Mouse (Mus musculus): ENCODE results near the gene Copz1. TPM values are rescaled to one million over a fixed set of nuclear protein-coding genes. Genes with fewer than 3 reads are reported as not detected.

Copz1 gene
- polyA plus RNA-seq (2012): 8.2 and 9.1 TPM in 2 replicates

DNA sequence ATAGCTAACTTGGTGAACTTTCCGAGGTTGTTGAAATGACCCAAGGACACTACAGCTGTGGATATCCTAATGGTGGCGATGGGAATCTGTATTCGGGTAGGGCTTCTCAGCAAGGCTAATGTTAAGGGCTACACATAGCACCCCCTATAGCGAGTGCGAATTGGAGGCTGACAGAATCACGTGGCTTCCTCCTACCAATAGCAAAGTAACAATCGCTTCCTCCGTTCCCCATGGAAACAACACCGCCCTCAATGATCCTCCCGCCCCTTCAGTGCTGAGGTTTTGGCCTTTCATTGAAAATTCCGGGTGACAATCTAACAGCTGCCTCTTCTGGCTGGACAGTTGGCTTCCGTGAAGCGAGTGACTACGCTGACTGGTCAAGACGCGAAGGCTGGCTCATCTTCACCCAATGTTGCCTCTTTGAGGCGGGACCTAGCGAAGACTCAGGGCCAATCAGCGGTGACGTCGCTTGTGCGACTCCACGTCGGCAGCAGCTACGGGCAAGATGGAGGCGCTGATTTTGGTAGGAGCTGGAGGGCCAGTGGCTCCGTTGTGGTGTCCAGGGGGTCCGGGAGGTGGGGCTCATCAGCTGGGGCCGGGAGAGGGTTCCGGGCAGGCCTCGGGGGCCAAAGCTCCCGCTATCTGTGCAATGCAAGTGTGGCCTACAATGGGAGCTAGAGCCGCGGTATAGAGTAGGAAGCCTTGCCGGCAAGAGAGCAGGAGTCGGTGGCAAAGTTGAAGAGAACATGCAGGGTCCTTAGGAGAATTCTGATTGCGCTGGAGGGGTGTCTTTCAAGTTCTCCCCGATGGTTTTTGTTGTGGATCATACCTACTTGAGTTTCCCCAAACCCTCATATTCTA, at the start of gene Copz1:
Gene Copz1, plus strand, starts transcription at position 296 of the 861 bp plus-strand sequence.
- TF ChIP-seq TAL1 (IDR thresholded peaks at IDR 0.05; ENCODE audit: low read length) (no peak), GATA1 (IDR thresholded peaks at IDR 0.05; ENCODE audit: low read length) (no peak)
- H3K4me1 ChIP-seq (ENCODE audit: control insufficient read depth): peaks cover 65% of the 10 kb centered on the region

DNA sequence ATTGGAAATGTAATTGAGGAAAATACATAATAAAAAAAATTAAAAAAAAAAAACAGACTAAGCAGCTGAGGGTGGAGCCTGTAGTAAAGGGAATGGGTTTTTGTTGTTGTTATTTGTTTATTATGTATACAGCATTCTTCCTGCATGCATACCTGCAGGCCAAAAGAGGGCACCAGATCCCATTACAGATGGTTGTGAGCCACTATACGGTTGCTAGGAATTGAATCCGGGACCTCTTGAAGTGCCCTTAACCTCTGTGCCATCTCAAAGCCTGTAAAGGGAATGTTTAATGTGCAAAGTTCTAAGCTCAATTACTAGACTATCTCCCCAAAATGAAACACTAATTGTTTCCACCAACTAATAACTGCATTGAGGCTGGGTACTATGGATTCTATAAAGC, 48.4 kb upstream of the Copz1 start:
- Histone ChIP-seq H3K4me3 (replicated peaks) (no peak overlapping the region), H3K4me1 (ENCODE audit: control insufficient read depth) (peaks cover 28% of the 10 kb centered on the region), H3K9me3 (ENCODE audit: control insufficient read depth, low read length) (no peaks in the 10 kb centered on the region), H3K36me3 (ENCODE audit: control insufficient read depth) (peaks cover 81% of the 10 kb centered on the region), H3K27me3 (ENCODE audit: control insufficient read depth) (no peaks in the 10 kb centered on the region)
- TF ChIP-seq TAL1 (IDR thresholded peaks at IDR 0.05; ENCODE audit: low read length) (no peak), GATA1 (IDR thresholded peaks at IDR 0.05; ENCODE audit: low read length) (no peak)

More for the DNA sequence above, at the start of gene Copz1:
- Histone ChIP-seq H3K36me3 (ENCODE audit: control insufficient read depth) (peaks cover 27% of the 10 kb centered on the region), H3K9me3 (ENCODE audit: control insufficient read depth, low read length) (no peaks in the 10 kb centered on the region), H3K4me3 (replicated peaks) (peak within 1 kb of the TSS; percentile 87), H3K27me3 (ENCODE audit: control insufficient read depth) (no peaks in the 10 kb centered on the region)

DNA sequence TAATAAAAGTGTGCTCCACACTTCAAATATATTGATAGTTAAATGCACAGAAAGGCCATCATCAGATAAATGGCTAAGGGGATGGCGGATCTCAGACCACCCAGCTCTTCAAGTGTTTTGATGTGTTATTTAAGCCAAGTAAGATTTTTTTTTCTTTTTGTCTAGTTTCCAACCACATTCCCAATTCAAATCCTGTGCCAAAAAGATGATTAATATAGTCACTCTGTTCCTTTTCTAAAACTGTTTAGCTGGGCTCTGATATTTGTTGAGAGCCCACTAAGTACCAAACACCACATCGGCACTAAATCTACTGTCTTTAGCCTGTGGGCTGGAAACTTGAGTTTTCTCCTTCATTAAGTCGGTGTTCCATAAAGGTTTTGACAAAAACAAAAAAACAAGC, 45.5 kb upstream of the Copz1 start:
- no peak overlapping the region for H3K4me3 ChIP-seq (replicated peaks)
- H3K27me3 ChIP-seq (ENCODE audit: control insufficient read depth): no peaks in the 10 kb centered on the region
- H3K9me3 ChIP-seq (ENCODE audit: control insufficient read depth, low read length): no peaks in the 10 kb centered on the region
- peaks cover 73% of the 10 kb centered on the region for H3K36me3 ChIP-seq (ENCODE audit: control insufficient read depth)
- TF ChIP-seq GATA1 (IDR thresholded peaks at IDR 0.05; ENCODE audit: low read length): no peak
- TF ChIP-seq TAL1 (IDR thresholded peaks at IDR 0.05; ENCODE audit: low read length): no peak
- peaks cover 17% of the 10 kb centered on the region for H3K4me1 ChIP-seq (ENCODE audit: control insufficient read depth)

DNA sequence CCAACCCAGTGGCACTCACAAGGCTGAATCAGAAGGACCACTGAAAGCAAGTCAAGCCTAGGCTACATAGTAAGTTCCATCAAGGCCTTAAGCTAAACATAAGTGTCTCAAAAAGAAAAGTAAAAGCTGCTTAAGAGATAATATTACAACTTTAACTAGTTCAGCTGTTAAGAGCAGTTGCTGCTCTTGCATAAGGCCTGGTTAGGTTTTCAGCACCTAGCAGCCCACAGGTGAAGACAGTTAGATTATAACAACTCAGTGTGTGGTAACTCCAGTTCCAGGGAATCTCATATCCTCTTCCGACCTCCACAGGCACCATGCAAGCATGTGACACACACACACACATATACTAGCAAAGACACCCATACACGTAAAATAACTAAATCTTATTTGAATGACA, 44.9 kb upstream of the Copz1 start:
- Histone ChIP-seq H3K9me3 (ENCODE audit: control insufficient read depth, low read length) (no peaks in the 10 kb centered on the region), H3K4me3 (replicated peaks) (no peak overlapping the region), H3K4me1 (ENCODE audit: control insufficient read depth) (peaks cover 17% of the 10 kb centered on the region), H3K27me3 (ENCODE audit: control insufficient read depth) (no peaks in the 10 kb centered on the region), H3K36me3 (ENCODE audit: control insufficient read depth) (peaks cover 78% of the 10 kb centered on the region)
- no peak for TF ChIP-seq GATA1 (IDR thresholded peaks at IDR 0.05; ENCODE audit: low read length)
- no peak for TF ChIP-seq TAL1 (IDR thresholded peaks at IDR 0.05; ENCODE audit: low read length)

DNA sequence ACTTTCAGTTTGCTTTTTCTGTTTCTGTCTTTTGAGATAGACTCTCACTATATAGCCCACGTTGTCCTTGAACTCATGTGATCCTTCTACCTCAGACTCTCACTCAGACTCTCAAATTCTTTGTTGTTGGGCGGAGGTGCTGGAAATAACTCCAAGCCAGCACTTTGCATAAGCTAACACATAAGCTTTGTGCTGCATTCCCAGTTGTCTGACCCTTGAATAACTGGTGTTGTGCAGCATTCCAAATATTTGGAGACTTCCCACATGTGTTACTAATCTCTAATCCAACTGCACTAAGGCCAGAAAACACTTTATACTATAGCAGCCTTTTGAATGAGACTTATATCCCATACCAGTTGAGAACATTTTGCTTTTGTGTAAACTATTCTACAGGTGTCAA, 43.6 kb upstream of the Copz1 start:
- Histone ChIP-seq H3K36me3 (ENCODE audit: control insufficient read depth) (peaks cover 79% of the 10 kb centered on the region), H3K9me3 (ENCODE audit: control insufficient read depth, low read length) (no peaks in the 10 kb centered on the region), H3K4me1 (ENCODE audit: control insufficient read depth) (peaks cover 15% of the 10 kb centered on the region), H3K4me3 (replicated peaks) (no peak overlapping the region), H3K27me3 (ENCODE audit: control insufficient read depth) (no peaks in the 10 kb centered on the region)
- TF ChIP-seq TAL1 (IDR thresholded peaks at IDR 0.05; ENCODE audit: low read length): no peak
- no peak for TF ChIP-seq GATA1 (IDR thresholded peaks at IDR 0.05; ENCODE audit: low read length)

DNA sequence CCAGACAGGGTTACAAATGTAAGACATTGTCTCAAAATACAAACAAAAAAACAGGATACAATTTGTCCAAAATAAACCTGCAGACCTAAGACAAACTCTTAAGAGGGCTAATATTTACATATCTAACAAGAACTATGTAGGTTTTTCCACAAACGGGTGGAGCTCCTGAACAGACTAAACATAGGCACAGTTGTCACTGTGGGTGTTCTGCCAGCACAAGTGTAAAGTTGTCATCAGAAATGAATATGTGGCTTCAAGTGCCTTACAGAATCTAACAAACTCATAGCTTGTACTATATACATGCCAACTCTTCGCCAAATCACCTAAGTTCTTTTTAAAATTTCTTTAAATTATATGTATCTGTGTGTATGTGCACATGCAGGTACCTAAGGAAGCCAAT, 39.4 kb upstream of the Copz1 start:
- Histone ChIP-seq H3K27me3 (ENCODE audit: control insufficient read depth) (no peaks in the 10 kb centered on the region), H3K36me3 (ENCODE audit: control insufficient read depth) (peaks cover 81% of the 10 kb centered on the region), H3K4me3 (replicated peaks) (no peak overlapping the region), H3K9me3 (ENCODE audit: control insufficient read depth, low read length) (no peaks in the 10 kb centered on the region), H3K4me1 (ENCODE audit: control insufficient read depth) (peaks cover 31% of the 10 kb centered on the region)
- TF ChIP-seq GATA1 (IDR thresholded peaks at IDR 0.05; ENCODE audit: low read length): no peak
- no peak for TF ChIP-seq TAL1 (IDR thresholded peaks at IDR 0.05; ENCODE audit: low read length)

DNA sequence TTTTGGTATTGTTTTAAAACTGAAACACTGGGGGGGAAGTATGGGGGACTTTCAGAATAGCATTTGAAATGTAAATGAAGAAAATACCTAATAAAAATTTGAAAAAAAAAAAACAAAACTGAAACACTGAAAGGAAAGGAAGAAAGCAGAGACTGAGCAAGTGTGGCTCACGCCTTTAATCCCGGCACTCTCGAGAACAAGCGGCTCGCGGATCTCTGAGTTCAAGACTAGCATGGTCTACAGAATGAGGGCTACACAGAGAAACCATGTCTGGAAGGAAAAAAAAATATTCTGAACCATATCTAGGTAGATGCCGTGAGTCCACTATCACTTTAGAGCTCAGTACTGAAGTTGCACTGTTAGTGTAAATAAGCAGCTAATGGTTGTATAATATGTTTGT, 35.2 kb upstream of the Copz1 start:
- TF ChIP-seq GATA1 (IDR thresholded peaks at IDR 0.05; ENCODE audit: low read length) (no peak), TAL1 (IDR thresholded peaks at IDR 0.05; ENCODE audit: low read length) (no peak)
- Histone ChIP-seq H3K9me3 (ENCODE audit: control insufficient read depth, low read length) (no peaks in the 10 kb centered on the region), H3K36me3 (ENCODE audit: control insufficient read depth) (peaks cover 76% of the 10 kb centered on the region), H3K27me3 (ENCODE audit: control insufficient read depth) (no peaks in the 10 kb centered on the region), H3K4me1 (ENCODE audit: control insufficient read depth) (peaks cover 35% of the 10 kb centered on the region), H3K4me3 (replicated peaks) (peak overlapping the region; percentile 99)

DNA sequence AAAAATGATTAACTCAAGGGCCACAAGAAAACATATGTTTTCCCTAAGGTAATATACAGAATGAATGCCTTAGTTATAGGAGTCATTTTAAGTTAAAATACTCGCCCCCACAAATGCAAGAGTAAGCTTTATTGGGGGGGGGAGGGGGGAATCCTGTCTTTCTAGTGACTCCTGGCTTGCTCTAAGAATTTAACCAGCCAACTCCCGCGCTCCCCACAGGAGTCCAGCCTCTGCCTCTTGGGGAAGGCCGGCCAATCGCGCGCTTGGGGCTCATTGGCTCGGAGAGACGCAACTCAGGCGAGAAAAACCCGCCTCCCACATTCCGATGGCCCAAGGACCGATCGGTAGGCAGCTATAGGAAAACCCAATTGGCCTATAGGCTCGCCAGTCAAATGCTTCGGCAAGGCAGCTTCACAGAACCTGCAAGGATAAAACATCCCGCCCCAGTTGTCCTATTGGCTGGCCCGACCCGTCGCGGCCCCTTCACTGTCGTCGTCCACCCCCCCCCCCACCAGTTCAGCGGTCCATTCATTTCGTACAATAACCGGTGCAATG, 33.3 kb upstream of the Copz1 start:
- peaks cover 76% of the 10 kb centered on the region for H3K36me3 ChIP-seq (ENCODE audit: control insufficient read depth)

DNA sequence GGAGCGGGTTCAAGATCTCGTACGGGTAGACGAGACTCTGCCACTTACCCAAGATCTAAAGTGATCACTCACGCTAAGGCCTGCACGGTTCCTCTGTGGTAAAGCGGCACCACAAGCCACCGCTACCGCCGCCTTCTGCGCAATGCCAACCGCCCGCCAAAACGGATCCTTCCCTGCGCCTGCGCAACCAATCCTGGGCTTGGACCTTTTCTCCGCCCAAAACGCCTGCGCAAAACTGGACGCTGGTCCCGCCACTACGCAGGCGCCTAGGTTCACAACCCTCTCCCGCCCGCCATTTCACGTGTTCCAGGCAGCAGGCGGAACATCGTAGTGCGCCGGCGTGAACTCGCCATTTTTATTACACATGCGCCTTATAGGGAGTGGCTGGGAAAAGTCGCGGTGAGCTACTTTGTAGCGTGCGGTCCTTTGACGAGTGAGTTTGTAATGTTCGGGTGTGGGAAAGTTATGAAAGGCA, 32.8 kb upstream of the Copz1 start, which contains the start of gene Cbx5:
Gene Cbx5, minus strand, starts transcription at position 132 of the 475 bp plus-strand sequence.
- peak within 1 kb of the TSS; percentile 99 for H3K4me3 ChIP-seq (replicated peaks)
- H3K9me3 ChIP-seq (ENCODE audit: control insufficient read depth, low read length): no peaks in the 10 kb centered on the region
- H3K4me1 ChIP-seq (ENCODE audit: control insufficient read depth): peaks cover 51% of the 10 kb centered on the region
- H3K27me3 ChIP-seq (ENCODE audit: control insufficient read depth): no peaks in the 10 kb centered on the region
- no peak for TF ChIP-seq TAL1 (IDR thresholded peaks at IDR 0.05; ENCODE audit: low read length)
- H3K36me3 ChIP-seq (ENCODE audit: control insufficient read depth): peaks cover 73% of the 10 kb centered on the region

More for the DNA sequence above, 33.3 kb upstream of the Copz1 start:
- no peak for TF ChIP-seq TAL1 (IDR thresholded peaks at IDR 0.05; ENCODE audit: low read length)
- TF ChIP-seq GATA1 (IDR thresholded peaks at IDR 0.05; ENCODE audit: low read length): no peak
- Histone ChIP-seq H3K27me3 (ENCODE audit: control insufficient read depth) (no peaks in the 10 kb centered on the region), H3K9me3 (ENCODE audit: control insufficient read depth, low read length) (no peaks in the 10 kb centered on the region), H3K4me1 (ENCODE audit: control insufficient read depth) (peaks cover 51% of the 10 kb centered on the region), H3K4me3 (replicated peaks) (peak overlapping the region; percentile 99)

Measured in erythroblast, embryonic 14.5 days (primary cell).